Mouse (Mus musculus) neutrophil, adult 59 days (primary cell): ENCODE results near the gene Scgb1b27. TPM values are rescaled to one million over a fixed set of nuclear protein-coding genes. Genes with fewer than 3 reads are reported as not detected.

Experiments used
- total RNA-seq, 2 experiments: library from RNA; stranded (reverse); gene quantifications; 1 replicate in 1 of 2; 2 replicates in 1 of 2; pipeline ENCODE4 v1.2.4; 2023

The Scgb1b27 gene
- total RNA-seq, result not detected

DNA sequence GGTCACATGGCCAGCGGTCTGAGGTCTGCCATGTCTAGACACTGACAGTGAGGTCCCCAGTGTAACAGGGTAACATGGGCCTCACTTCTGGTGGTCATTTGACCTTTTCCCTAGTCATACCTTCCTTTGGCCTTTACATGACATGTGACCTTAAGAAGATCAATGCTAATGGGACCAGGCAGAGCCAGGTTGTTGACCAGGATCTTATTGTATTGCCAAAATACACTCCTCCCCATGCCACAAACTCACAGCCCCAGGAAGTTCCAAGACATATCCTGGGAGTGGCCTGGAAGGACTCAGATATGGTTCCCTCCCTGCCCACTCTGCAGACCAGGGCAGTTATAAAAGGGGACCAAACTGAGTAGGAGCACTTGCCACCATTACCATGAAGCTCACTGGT lies at the start of gene Scgb1b27:
Scgb1b27 (plus strand) TSS at position 301 of the 400 bp plus-strand sequence.

DNA sequence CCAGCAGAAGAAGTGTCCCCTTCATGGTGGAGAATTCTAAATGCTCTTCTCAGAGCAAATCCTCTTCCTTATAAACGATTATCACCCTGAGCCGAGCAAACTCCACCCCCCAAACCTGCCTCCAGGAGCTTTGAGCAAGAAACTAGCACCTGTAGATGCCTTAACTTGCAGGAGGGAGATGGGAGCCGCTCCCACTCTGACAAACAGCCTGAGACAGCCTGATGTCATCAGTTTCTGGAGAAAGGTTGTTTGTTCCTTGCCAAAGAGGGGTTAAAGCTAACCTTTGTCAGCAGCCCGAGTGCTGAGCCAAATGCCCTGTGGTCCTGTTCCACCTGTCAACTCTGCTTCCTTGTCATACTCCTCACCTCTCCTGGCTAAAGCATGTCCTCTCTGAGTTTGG lies 7.4 kb upstream of the Scgb1b27 start, which contains the start of gene Scgb2b27:
Scgb2b27 (minus strand) TSS at position 101 of the 400 bp plus-strand sequence.

Other genes with a start within 250 kb of the Scgb1b27 start
- not detected for gene Scgb2b26, start 76.4 kb upstream of the Scgb1b27 start, total RNA-seq
- gene Scgb2b27, start 7.5 kb upstream of the Scgb1b27 start, total RNA-seq, result not detected
- gene Scgb1b30, start 73.9 kb downstream of the Scgb1b27 start, total RNA-seq, result not detected
- under 1 TPM in 1 of 2 experiments, not detected in 1; 0.31 TPM for gene Wtip, start 111.8 kb downstream of the Scgb1b27 start, total RNA-seq
- 10 to 100 TPM; 61.7 to 63.7 TPM for gene Uba2, start 148.1 kb downstream of the Scgb1b27 start, total RNA-seq
- gene Pdcd2l, start 175.2 kb downstream of the Scgb1b27 start, total RNA-seq, result 10 to 100 TPM; 16.7 to 20.2 TPM
- 100 to 1,000 TPM; 774 to 885 TPM for gene Gpi1, start 208.9 kb downstream of the Scgb1b27 start, total RNA-seq
- not detected for gene Gm6096, start 229.6 kb downstream of the Scgb1b27 start, total RNA-seq